In the genomic region with DNA sequence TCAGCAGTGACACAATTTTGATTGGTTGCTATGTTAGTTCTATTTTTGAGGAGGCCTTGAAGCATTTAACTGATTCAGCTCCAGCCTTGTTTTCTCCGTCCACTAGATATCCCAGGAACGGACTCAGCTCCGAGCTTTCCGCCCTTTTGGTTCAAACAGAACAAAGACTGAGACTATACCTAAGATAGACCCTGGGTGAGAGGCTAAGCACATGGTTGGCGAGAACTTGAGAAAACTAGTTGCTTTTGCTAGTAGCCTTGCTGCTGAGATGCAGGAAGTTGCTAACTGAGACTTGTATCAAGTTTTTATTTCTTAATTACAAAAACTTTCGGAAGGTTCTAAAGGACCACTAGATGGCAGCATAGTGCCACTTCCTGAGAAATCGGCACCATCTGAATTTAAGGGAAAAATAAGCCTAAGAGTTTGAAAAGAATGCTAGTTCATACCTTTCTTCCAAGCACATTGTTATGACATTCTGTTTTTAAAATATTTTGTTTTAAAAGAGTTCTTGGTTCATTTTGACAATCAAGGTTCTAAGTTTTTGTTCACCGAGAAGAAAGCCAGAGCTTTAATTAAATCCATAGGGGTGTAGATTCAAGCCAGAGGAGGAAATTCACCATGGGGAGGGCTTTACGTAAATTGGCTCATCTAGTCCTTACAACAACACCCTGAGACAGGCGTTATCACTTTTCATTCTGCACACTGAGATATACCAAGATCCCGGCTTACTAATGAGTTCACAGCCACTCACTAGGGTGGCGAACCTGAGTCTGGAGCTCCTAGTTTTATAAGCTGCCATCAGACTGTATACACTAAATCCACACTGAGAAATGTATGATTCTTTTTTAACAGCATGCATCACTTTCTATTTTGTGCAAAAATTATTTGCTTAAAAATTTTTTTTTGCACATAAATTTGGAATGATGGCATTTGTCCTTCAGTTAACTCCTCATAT, we compare ENCODE assay signal across 8 mouse cellular contexts. TPM values are rescaled to one million over a fixed set of nuclear protein-coding genes. Genes with fewer than 3 reads are reported as not detected.
DNase-seq lines count a peak whose midpoint lies in the region; ATAC-seq and TF ChIP-seq lines count a peak whose summit lies in the region.

No protein-coding gene starts in this region.

- H3K36me3 ChIP-seq in liver, embryonic 14.5 days (replicated peaks; ENCODE audit: control insufficient read depth, insufficient read depth, low read depth): no peaks in the 10 kb centered on the region
- H3K36me3 ChIP-seq in liver, embryonic 11.5 days (ENCODE audit: control insufficient read depth, insufficient read depth, low read length): no peaks in the 10 kb centered on the region
- no peaks in the 10 kb centered on the region for H3K36me3 ChIP-seq in embryonic facial prominence, embryonic 15.5 days
- H3K36me3 ChIP-seq in limb, embryonic 14.5 days (ENCODE audit: control insufficient read depth, insufficient read depth, low read length): no peaks in the 10 kb centered on the region

- TF ChIP-seq EP300 in liver, embryonic 14.5 days (IDR thresholded peaks at IDR 0.05; ENCODE audit: low read depth): no peak

- H3K9ac ChIP-seq in liver, embryonic 14.5 days (replicated peaks): no peak overlapping the region
- no peak overlapping the region for H3K9ac ChIP-seq in liver, embryonic 11.5 days (ENCODE audit: low read depth, low read length)
- H3K9ac ChIP-seq in embryonic facial prominence, embryonic 15.5 days: no peak overlapping the region
- no peak overlapping the region for H3K9ac ChIP-seq in limb, embryonic 14.5 days (ENCODE audit: low read depth, low read length, severe bottlenecking)

- H3K27me3 ChIP-seq in liver, embryonic 14.5 days (ENCODE audit: control insufficient read depth, insufficient read depth, low read length): no peaks in the 10 kb centered on the region
- no peaks in the 10 kb centered on the region for H3K27me3 ChIP-seq in liver, embryonic 11.5 days (replicated peaks; ENCODE audit: control insufficient read depth, insufficient read depth, low read length)
- no peaks in the 10 kb centered on the region for H3K27me3 ChIP-seq in embryonic facial prominence, embryonic 15.5 days
- H3K27me3 ChIP-seq in limb, embryonic 14.5 days (ENCODE audit: control insufficient read depth, insufficient read depth, low read length): no peaks in the 10 kb centered on the region

- no peak overlapping the region for H3K4me2 ChIP-seq in liver, embryonic 14.5 days (ENCODE audit: low read depth)
- no peak overlapping the region for H3K4me2 ChIP-seq in liver, embryonic 11.5 days
- peak overlapping the region; percentile 29 for H3K4me2 ChIP-seq in embryonic facial prominence, embryonic 15.5 days (replicated peaks)
- peak overlapping the region; percentile 27; the same call in 1 of the 2 replicates for H3K4me2 ChIP-seq in limb, embryonic 14.5 days (replicated peaks; ENCODE audit: low read depth, low read length, severe bottlenecking)

- H3K9me3 ChIP-seq in liver, embryonic 14.5 days (ENCODE audit: control insufficient read depth, low read length): no peaks in the 10 kb centered on the region
- no peaks in the 10 kb centered on the region for H3K9me3 ChIP-seq in liver, embryonic 11.5 days (ENCODE audit: control insufficient read depth, low read length)
- H3K9me3 ChIP-seq in embryonic facial prominence, embryonic 15.5 days (replicated peaks): no peaks in the 10 kb centered on the region
- no peaks in the 10 kb centered on the region for H3K9me3 ChIP-seq in limb, embryonic 14.5 days (ENCODE audit: control insufficient read depth, low read length)

- TF ChIP-seq POLR2A in limb, embryonic 14.5 days (IDR thresholded peaks at IDR 0.05; ENCODE audit: borderline replicate concordance, extremely low read depth, insufficient read depth, insufficient read length): no peak

- peak; percentile 58 for TF ChIP-seq CTCF in liver, embryonic 14.5 days (IDR thresholded peaks at IDR 0.05; ENCODE audit: low read depth)

- peak; percentile 5 to 74 for DNase-seq in adrenal gland, adult (ENCODE audit: inconsistent age in 2 of 2, low spot score in 1 of 2)
- no peak for DNase-seq in adrenal gland, postnatal 25 days
- DNase-seq in liver, embryonic 14.5 days (ENCODE audit: low read depth in 3 of 3, low spot score in 3 of 3): peak in 1 of 3 experiments; percentile 14
- DNase-seq in liver, embryonic 11.5 days (ENCODE audit: low spot score): no peak
- DNase-seq in limb, embryonic 14.5 days (ENCODE audit: low spot score): peak; percentile 77
- DNase-seq in gastrocnemius, postnatal 4 days (ENCODE audit: low spot score in 2 of 2): no peak
- DNase-seq in urinary bladder, postnatal 14 days (ENCODE audit: low spot score): no peak

- WGBS in liver, embryonic 14.5 days (ENCODE audit: insufficient replicate concordance): 43% methylated on average over 12 of the region's 12 CpGs
- 50% methylated on average over 12 of the region's 12 CpGs for WGBS in liver, embryonic 11.5 days
- WGBS in embryonic facial prominence, embryonic 15.5 days: 36% methylated on average over 12 of the region's 12 CpGs
- 43% methylated on average over 12 of the region's 12 CpGs for WGBS in limb, embryonic 14.5 days

- no peak overlapping the region for H3K27ac ChIP-seq in liver, embryonic 14.5 days
- no peak overlapping the region for H3K27ac ChIP-seq in liver, embryonic 11.5 days (ENCODE audit: low read depth, low read length)
- H3K27ac ChIP-seq in embryonic facial prominence, embryonic 15.5 days (replicated peaks): no peak overlapping the region
- no peak overlapping the region for H3K27ac ChIP-seq in limb, embryonic 14.5 days (replicated peaks; ENCODE audit: low read depth, low read length)

- H3K4me1 ChIP-seq in liver, embryonic 14.5 days (replicated peaks; ENCODE audit: control insufficient read depth in 2 of 2, insufficient read depth in 2 of 2, low read length in 1 of 2): no peaks in the 10 kb centered on the region
- no peaks in the 10 kb centered on the region for H3K4me1 ChIP-seq in liver, embryonic 11.5 days (replicated peaks; ENCODE audit: control insufficient read depth, insufficient read depth, low read length)
- H3K4me1 ChIP-seq in embryonic facial prominence, embryonic 15.5 days: no peaks in the 10 kb centered on the region
- no peaks in the 10 kb centered on the region for H3K4me1 ChIP-seq in limb, embryonic 14.5 days (ENCODE audit: control insufficient read depth, insufficient read depth, low read length)

- ATAC-seq in liver, embryonic 14.5 days (ENCODE audit: insufficient read depth): no peak
- no peak for ATAC-seq in liver, embryonic 11.5 days (replicated peaks; ENCODE audit: low FRiP score)
- ATAC-seq in embryonic facial prominence, embryonic 15.5 days (ENCODE audit: insufficient number of reproducible peaks, low FRiP score, low TSS enrichment, low read depth): no peak
- no peak for ATAC-seq in limb, embryonic 14.5 days (ENCODE audit: low FRiP score, low read depth)

- no peak overlapping the region for H3K4me3 ChIP-seq in liver, embryonic 14.5 days (ENCODE audit: insufficient read depth in 1 of 2, low read depth in 2 of 2, low read length in 2 of 2)
- no peak overlapping the region for H3K4me3 ChIP-seq in liver, embryonic 11.5 days (ENCODE audit: low read depth, low read length)
- H3K4me3 ChIP-seq in embryonic facial prominence, embryonic 15.5 days (replicated peaks): peak overlapping the region; percentile 12; the same call in 1 of the 2 replicates
- H3K4me3 ChIP-seq in limb, embryonic 14.5 days (replicated peaks; ENCODE audit: low read length): peak overlapping the region; percentile 1; the same call in 1 of the 2 replicates

RNA-seq across cellular contexts. Expression of a gene that starts 20.5 kb away (rescaled TPM):
- 64.5 and 65.3 TPM in 2 replicates for total RNA-seq in adrenal gland, postnatal 25 days (2021)
- 4.3 and 6.7 TPM in 2 replicates for polyA plus RNA-seq in liver, embryonic 14.5 days (2012; rRNA removed)
- 20.4 and 22.2 TPM in 2 replicates for polyA plus RNA-seq in liver, embryonic 14.5 days (2014; fragmentation: Nextera tagmentation; extraction: Ambion mirVana)
- polyA plus RNA-seq in liver, embryonic 11.5 days (2014; fragmentation: Nextera tagmentation; extraction: Ambion mirVana): 50.2 and 60.6 TPM in 2 replicates
- 48.4 and 50.0 TPM in 2 replicates for polyA plus RNA-seq in embryonic facial prominence, embryonic 15.5 days (2015; fragmentation: Nextera tagmentation; extraction: Ambion mirVana)
- 16.7 and 20.8 TPM in 2 replicates for polyA plus RNA-seq in limb, embryonic 14.5 days (2012; rRNA removed)
- 48.1 and 50.0 TPM in 2 replicates for polyA plus RNA-seq in limb, embryonic 14.5 days (2014; fragmentation: Nextera tagmentation; extraction: Ambion mirVana)
- 100 to 1,000 TPM; 297 to 304 TPM for total RNA-seq in gastrocnemius, postnatal 4 days (2021)

RNA-seq across cellular contexts. Expression of a gene that starts 42.1 kb away (rescaled TPM):
- total RNA-seq in adrenal gland, postnatal 25 days (2021): 30.7 and 35.4 TPM in 2 replicates
- polyA plus RNA-seq in liver, embryonic 14.5 days (2012; rRNA removed): 21.0 and 29.2 TPM in 2 replicates
- 79.6 and 82.8 TPM in 2 replicates for polyA plus RNA-seq in liver, embryonic 14.5 days (2014; fragmentation: Nextera tagmentation; extraction: Ambion mirVana)
- 191 and 202 TPM in 2 replicates for polyA plus RNA-seq in liver, embryonic 11.5 days (2014; fragmentation: Nextera tagmentation; extraction: Ambion mirVana)
- polyA plus RNA-seq in embryonic facial prominence, embryonic 15.5 days (2015; fragmentation: Nextera tagmentation; extraction: Ambion mirVana): 118 and 124 TPM in 2 replicates
- polyA plus RNA-seq in limb, embryonic 14.5 days (2012; rRNA removed): 42.0 and 57.4 TPM in 2 replicates
- 140 and 153 TPM in 2 replicates for polyA plus RNA-seq in limb, embryonic 14.5 days (2014; fragmentation: Nextera tagmentation; extraction: Ambion mirVana)
- 10 to 100 TPM; 31.0 to 32.9 TPM for total RNA-seq in gastrocnemius, postnatal 4 days (2021)

RNA-seq across cellular contexts. Expression of a gene that starts 42.4 kb away (rescaled TPM):
- total RNA-seq in adrenal gland, postnatal 25 days (2021): 3.6 and 5.4 TPM in 2 replicates
- 23.1 and 31.0 TPM in 2 replicates for polyA plus RNA-seq in liver, embryonic 14.5 days (2012; rRNA removed)
- 56.0 and 58.7 TPM in 2 replicates for polyA plus RNA-seq in liver, embryonic 14.5 days (2014; fragmentation: Nextera tagmentation; extraction: Ambion mirVana)
- polyA plus RNA-seq in liver, embryonic 11.5 days (2014; fragmentation: Nextera tagmentation; extraction: Ambion mirVana): 92.0 and 96.9 TPM in 2 replicates
- 35.1 and 35.5 TPM in 2 replicates for polyA plus RNA-seq in embryonic facial prominence, embryonic 15.5 days (2015; fragmentation: Nextera tagmentation; extraction: Ambion mirVana)
- polyA plus RNA-seq in limb, embryonic 14.5 days (2012; rRNA removed): 24.1 and 26.4 TPM in 2 replicates
- polyA plus RNA-seq in limb, embryonic 14.5 days (2014; fragmentation: Nextera tagmentation; extraction: Ambion mirVana): 34.0 and 40.1 TPM in 2 replicates
- total RNA-seq in gastrocnemius, postnatal 4 days (2021): 10 to 100 TPM in 1 of 2 experiments, 1 to 10 TPM in 1; 7.8 to 10.9 TPM

Comparison
In these comparisons a context has a peak if more than half of its experiments do, and no peak if none do; other contexts are left out.
1. DNase-seq: peak in adrenal gland, adult (2 of 2) and limb, embryonic 14.5 days (single experiment); none in adrenal gland, postnatal 25 days (single experiment), liver, embryonic 11.5 days (single experiment), gastrocnemius, postnatal 4 days (0 of 2) and urinary bladder, postnatal 14 days (single experiment).
2. H3K4me2 ChIP-seq: peak in embryonic facial prominence, embryonic 15.5 days (single experiment) and limb, embryonic 14.5 days (single experiment); none in liver, embryonic 14.5 days (single experiment) and liver, embryonic 11.5 days (single experiment).
3. H3K4me3 ChIP-seq: peak in embryonic facial prominence, embryonic 15.5 days (single experiment) and limb, embryonic 14.5 days (single experiment); none in liver, embryonic 14.5 days (0 of 2) and liver, embryonic 11.5 days (single experiment).